ENCODE assay signal across 1 mouse cellular context in the genomic region with DNA sequence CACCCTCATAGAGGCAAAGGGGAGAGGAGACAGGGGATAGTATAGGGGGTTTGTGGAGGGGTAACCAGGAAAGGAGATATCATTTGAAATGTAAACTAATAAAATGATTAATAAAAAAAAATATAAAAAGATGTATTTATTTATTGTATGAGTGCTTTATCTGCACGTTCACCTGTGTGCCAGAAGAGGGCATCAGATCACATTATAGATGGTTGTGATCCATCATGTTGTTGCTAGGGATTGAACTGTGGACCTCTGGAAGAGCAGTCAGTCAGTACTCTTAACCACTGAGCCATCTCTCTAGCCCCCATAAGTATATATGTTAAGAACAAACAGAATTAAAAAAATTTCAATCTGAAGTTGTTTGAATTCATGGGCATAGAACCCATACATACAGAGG.
TF ChIP-seq lines count a peak whose summit lies in the region.

No protein-coding gene starts in this region.

TF ChIP-seq in MEL, 35 proteins besides CTCF, POLR2A, EP300 and RAD21 (continued from another document):
- no peak; the same call in 1 of the 2 replicates for TF ChIP-seq SIN3A (IDR thresholded peaks at IDR 0.05; ENCODE audit: low read length)
- no peak for TF ChIP-seq TBP (IDR thresholded peaks at IDR 0.05; ENCODE audit: low read depth, low read length)
- TF ChIP-seq MAFK (IDR thresholded peaks at IDR 0.05; ENCODE audit: borderline replicate concordance, low read depth, low read length), result no peak
- no peak for TF ChIP-seq CHD2 (IDR thresholded peaks at IDR 0.05; ENCODE audit: low read length)
- no peak for TF ChIP-seq MAX (IDR thresholded peaks at IDR 0.05; ENCODE audit: low read length)
- no peak for TF ChIP-seq USF1 (IDR thresholded peaks at IDR 0.05; ENCODE audit: low read depth, low read length)
